Mouse (Mus musculus): ENCODE results near the gene Cyb5d1.
A peak's percentile ranks its signal among the peaks of the same experiment; 100 is the strongest.

Cyb5d1 gene

DNA sequence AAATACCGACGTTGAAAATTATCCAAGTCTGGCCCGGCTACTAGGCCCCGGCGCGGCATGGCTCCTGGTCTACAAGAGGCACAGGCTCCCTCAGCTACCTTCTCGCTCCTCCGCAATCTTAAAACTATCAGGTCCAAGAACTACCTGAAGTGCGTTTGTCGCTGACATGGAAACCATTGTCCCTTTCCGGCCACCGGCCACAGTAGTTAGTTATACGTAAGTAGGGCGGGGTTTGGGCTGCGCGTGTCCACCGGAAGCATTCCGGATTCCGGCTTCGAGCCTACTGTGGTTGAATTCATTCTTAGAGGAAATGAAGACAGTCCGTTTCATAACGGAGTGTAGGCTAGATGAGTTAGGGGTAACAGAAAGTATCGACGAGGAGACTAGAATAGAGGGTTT is at the start of gene Cyb5d1, which contains the start of gene Naa38:
Cyb5d1 (minus strand) TSS at position 397 of the 399 bp plus-strand sequence.
Naa38 (plus strand) TSS at position 253 of the 399 bp plus-strand sequence.
- peak; percentile 86 for DNase-seq (ENCODE audit: low spot score)

- no peak for DNase-seq (ENCODE audit: low spot score)
Observed at GRCm38 (mm10) chr11:69443328-69443727, 47.9 kb upstream of the Cyb5d1 start.

DNA sequence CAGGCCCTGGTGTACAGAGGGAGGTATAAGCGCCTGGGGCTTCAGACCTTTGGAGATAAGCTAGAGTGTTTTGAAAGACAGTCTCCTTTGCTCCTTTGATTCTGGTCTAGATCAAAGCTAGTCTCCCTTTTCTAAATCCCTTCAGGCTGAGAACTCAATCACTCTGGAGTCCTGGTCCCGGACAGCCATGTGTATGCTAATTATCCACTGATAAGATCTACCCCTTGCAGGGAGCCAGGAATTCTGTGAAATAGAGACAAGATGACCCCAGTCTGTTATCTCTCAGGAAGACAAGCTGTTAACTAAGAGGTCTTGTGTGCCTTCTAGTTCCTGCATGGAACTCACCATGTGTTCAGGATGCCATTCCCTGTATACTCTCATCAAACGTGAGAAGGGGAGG is 41.9 kb upstream of the Cyb5d1 start:
- DNase-seq (ENCODE audit: low spot score) = no peak

DNA sequence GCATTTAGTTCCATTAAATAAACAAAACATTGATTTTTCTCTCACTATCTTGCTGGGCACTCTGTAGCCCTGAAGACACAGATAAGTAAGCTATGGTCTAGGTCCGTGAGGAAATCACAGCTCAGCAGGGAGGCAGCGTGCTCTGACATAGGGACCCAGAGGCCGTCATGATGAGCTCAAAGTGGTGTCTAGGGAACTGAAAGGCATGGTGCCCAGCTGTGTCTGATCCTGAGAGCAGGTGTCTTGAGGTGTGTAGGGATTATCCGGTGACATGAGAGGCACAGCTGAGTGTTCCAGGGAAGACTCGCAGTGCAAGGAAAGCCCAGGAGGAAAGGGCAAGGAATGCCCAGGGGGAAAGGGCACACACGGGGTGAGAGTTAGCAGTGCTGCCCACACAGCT is 37.8 kb upstream of the Cyb5d1 start:
- DNase-seq (ENCODE audit: low spot score) = no peak

- DNase-seq (ENCODE audit: low spot score) = no peak
Observed at GRCm38 (mm10) chr11:69432640-69432982, 37.2 kb upstream of the Cyb5d1 start.

DNA sequence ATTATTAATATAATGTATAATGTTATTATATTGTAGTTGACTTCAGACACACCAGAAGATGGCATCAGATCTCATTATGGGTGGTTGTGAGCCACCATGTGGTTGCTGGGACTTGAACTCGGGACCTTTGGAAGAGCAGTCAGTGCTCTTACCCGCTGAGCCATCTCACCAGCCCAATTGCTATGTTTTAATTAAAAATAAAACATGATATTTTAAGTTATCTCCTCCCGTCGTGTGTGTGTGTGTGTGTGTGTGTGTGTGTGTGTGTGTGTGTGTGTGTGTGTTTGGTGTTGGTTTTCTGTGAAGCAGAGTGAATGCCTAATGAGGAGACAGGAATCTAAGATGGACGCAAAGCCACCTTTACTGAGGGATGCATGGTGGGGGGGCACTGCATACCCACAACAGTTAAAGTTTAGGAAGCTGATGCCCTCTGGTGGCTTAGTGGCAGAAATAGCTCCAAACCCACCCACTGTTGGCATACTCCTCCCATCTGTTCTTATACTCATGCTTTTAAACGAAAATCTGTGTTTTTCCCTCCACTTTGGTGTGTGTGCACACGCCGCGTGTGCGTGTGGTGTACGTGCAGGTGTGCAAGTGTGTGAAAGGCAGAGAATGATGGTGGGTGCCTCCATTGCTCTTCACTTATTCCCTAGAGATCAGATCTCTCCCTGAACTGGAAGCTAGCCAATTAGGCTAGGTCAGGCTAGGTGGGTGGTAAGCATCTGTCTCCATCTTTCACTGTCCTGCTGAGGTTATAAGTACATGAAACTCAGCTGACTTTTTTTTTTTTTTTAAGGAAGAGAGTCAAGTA is 36.6 kb upstream of the Cyb5d1 start:
- DNase-seq (ENCODE audit: low spot score) = peak; percentile 70

GRCm38 (mm10) chr11:69430631-69431030 is 35.2 kb upstream of the Cyb5d1 start:
- DNase-seq (ENCODE audit: low spot score) = no peak

DNA sequence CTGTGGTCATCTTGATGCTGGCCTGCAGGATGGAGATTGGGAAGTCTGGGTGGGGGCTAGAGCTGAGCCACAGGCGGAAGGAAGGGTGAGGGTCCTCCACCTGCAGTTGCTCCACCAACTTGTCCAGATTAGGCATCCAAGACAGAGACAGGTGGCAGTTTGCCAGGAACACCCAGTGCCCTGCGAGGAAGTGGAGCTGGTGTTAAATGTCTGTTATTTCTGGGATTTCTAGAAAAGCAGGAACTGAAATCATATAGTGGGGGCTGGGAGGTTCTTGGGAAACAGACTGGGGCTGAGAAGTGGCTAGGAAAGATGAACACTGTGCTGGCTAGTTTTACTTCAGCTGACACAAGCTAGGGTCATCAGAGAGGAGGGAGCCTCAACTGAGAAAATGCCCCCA is 33.9 kb upstream of the Cyb5d1 start:
- peak; percentile 70 for DNase-seq (ENCODE audit: low spot score)

DNA sequence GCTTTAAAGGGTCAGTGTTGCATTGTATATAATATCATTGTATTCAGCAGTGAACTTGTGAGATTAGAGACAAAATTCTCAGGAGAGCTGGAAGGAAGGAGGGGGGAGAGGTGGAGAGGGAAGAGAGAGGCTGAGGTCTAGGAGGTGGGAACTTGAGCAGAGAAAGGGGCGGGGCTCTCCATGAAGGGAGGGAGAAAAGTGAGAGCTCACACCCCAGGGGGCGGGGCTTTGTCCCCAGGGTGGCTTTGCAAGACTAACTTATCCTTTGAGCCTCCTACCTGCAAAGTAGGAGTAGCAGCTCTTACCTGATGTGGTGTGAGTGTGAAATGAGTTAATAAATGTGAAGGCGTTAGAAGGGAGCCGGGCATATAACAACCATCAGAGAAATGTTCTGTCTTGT is 33.3 kb upstream of the Cyb5d1 start:
- peak; percentile 76 for DNase-seq (ENCODE audit: low spot score)

GRCm38 (mm10) chr11:69426246-69426645 is 30.8 kb upstream of the Cyb5d1 start:
- DNase-seq (ENCODE audit: low spot score) = no peak

DNA sequence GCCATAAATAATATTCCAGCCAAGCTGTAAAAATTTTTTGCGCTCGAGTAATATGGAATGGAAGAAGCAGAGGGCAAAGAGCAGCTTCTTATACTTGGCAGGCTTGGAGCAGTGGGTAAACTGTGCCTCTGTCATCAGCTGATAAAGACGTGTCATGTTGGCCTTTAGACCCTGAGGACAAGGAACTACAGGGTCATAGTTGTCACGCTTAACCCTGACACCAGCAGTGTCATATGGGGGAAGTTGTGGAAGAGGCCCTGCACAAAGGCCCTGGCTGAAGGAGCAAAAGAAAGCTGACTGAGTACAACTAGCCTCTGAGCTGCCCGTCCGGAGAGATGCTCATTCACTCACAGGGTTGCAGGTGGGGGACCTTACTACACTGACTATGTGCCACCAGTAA is 28.5 kb upstream of the Cyb5d1 start:
- no peak for DNase-seq (ENCODE audit: low spot score)

GRCm38 (mm10) chr11:69422842-69423241 is 27.4 kb upstream of the Cyb5d1 start:
- DNase-seq (ENCODE audit: low spot score) = no peak

- DNase-seq (ENCODE audit: low spot score) = no peak
Observed at GRCm38 (mm10) chr11:69421131-69421977, 25.9 kb upstream of the Cyb5d1 start.

DNA sequence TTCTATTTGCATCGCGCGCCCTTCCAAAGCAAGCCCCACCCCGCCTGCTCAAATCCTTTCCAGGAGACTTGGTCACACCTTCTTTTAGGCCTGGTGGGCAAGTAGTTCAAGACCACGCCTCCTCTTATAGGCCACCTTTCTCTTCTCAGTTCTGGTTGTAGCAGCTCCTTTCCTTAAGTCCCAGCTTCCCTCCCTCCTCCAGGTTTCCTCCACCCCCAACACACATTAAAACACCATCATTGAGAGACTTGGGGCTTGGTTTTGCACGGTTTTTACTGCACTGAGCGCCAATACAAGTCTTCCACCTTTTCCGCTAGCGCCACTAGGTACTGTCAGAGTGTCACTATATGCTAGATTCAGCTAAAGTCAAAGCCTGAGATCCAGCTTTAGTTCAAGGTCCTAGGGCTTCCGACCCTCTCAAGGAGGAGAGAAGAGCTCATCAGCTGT is 25.1 kb upstream of the Cyb5d1 start:
- no peak for DNase-seq (ENCODE audit: low spot score)

DNA sequence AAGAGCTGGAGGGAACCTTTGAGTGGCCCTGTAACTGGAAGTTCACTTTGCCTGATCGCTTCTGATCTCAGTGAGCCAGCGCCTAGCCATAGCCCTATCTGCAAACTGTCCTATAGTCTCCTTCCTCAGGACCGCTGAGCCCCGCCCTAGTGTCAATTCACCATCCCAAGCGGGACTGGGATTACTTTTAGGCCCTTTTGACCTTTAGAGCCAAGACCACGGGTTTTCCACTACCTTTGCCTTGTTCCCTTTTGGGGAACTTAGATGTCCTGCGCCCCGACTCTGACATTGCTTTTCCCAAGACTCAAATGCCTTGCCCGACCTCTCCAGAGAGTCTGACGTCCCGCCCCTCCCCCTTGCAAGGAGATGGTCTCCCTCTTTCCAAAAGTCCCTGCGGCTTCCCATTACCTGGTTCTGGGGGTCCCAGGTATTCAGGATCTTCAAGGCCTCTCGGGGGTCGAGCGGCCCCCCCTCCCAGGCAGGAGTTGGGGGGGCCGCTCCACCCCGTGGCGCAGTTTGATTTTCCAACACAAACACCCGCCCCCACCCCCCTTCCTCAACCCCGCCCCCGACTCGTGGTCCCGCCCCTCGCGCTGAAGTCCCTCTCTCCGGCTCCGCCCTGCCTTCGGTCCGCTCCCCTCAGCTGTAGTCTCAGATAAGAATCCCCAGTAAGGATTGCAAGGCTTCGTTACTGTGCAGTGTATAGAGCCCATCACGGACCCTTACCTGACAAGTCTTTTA is 24.6 kb upstream of the Cyb5d1 start:
- peak; percentile 81 for DNase-seq (ENCODE audit: low spot score)

GRCm38 (mm10) chr11:69419443-69419812 is 24.0 kb upstream of the Cyb5d1 start:
- peak; percentile 65 for DNase-seq (ENCODE audit: low spot score)

- peak; percentile 94 for DNase-seq (ENCODE audit: low spot score)
Observed at GRCm38 (mm10) chr11:69418481-69419442, 23.3 kb upstream of the Cyb5d1 start.

DNA sequence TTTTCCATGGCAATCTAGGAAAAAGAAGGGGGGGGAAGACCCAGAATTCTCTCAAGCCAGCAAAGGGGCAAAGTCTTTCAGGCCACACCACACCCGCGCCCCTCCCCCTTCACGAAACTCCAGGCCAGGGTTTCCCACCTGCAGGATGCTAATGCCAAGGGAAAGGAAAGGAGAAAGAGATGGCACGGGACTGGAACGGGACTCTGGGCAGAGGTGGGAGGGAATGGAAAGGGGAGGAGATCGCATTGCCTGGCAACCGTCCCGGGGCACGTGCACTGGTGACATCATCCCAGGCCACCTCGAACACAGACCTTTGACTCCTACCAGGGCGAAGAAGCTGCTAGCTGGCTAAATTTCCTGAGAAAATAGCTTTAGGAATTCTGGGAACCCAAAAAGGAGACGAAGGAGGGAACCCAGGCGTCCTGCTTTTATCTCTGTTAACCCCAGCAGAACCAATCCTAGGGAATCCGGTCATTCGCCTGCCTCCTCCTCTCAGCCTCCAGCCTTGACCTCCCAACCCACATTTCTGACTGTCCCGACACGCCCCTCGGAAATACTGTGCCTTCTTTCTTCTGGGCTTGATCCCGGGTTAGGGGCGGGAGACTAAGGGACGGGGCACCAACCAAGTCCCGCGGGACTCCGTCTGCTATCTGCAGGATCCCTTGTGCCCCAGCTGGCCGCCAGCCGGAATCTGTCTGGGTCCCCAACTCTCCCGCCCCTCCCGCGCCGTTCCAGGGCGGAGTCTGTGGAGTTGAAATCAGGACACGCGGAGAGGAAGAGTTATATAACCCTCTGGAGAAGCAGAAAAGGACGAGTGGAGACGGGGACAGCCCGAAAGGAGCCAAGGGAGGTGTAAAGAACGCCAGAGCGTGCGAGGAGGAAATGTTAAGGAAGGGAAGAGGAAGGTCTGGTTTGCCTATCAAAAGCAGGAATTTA is 22.3 kb upstream of the Cyb5d1 start:
- DNase-seq (ENCODE audit: low spot score) = peak; percentile 99

DNA sequence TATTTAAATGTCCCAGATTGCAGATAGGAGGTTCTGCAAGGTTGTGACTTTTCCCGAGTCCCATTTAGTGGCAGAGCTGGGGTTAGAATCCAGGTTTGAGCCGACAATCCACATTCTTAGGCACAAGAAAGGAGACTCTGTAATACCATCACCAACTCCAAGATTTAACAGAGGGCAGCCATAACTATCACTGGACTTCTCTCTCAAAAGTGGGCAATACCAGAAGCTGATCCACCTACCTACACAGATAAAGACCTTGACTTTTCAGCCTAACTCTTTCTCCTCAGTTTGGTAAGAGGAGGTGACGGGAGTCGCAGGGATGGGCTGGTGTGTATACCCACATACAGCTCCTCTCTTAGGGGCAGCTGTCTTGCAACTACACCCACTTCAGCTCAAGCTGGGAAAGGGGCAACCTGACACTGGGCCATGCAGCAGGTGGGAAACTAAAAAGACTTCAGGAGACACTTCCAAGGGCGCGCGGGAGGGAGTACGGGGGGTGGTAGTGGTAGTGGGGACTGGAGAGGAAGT is 21.6 kb upstream of the Cyb5d1 start:
- DNase-seq (ENCODE audit: low spot score) = no peak

- no peak for DNase-seq (ENCODE audit: low spot score)
Observed at GRCm38 (mm10) chr11:69416509-69416908, 21.1 kb upstream of the Cyb5d1 start.

Measured in testis, postnatal 10 days (tissue).